Mouse (Mus musculus) v-Abl transformed pro-B cells (cell line): ENCODE measurements around the gene Dgki.

Experiments used
- in situ Hi-C, 2 experiments: fragments of 400-800 bp; cut with MboI; formaldehyde crosslinking; loops; one replicate each; pipeline ENCODE4 v1.15.1; 2025; ENCODE audit not compliant: unreplicated experiment in 2 of 2

Gene Dgki

GRCm38 (mm10) chr6:37158880-37159279 is 141.1 kb downstream of the Dgki start:
- in situ Hi-C loops = no loop called here

GRCm38 (mm10) chr6:37154051-37154450 is 145.9 kb downstream of the Dgki start:
- in situ Hi-C loops = no loop called here

GRCm38 (mm10) chr6:37150483-37150882 is 149.5 kb downstream of the Dgki start:
- in situ Hi-C loops = no loop called here

GRCm38 (mm10) chr6:37150038-37150437 is 149.9 kb downstream of the Dgki start:
- in situ Hi-C loops = no loop called here

- in situ Hi-C loops = no loop called here
These were observed 150.8 kb downstream of the Dgki start for GRCm38 (mm10) chr6:37149196-37149595.

GRCm38 (mm10) chr6:37147431-37148022 is 152.5 kb downstream of the Dgki start:
- in situ Hi-C loops = no loop called here

GRCm38 (mm10) chr6:37143867-37144163 is 156.2 kb downstream of the Dgki start:
- in situ Hi-C loops = no loop called here

GRCm38 (mm10) chr6:37142991-37143866 is 156.8 kb downstream of the Dgki start:
- in situ Hi-C loops = no loop called here

- in situ Hi-C loops = no loop called here
These were observed 161.2 kb downstream of the Dgki start for GRCm38 (mm10) chr6:37138816-37139215.

- in situ Hi-C loops = no loop called here
These were observed 168.7 kb downstream of the Dgki start for GRCm38 (mm10) chr6:37131257-37131656.

GRCm38 (mm10) chr6:37120417-37121154 is 179.4 kb downstream of the Dgki start:
- in situ Hi-C loops = loop anchor here in 1 of 2 experiments (25.0 kb wide), 1 partner anchor 992 kb away; the partner anchor contains the start of genes Atp6v0a4 and Tmem213

GRCm38 (mm10) chr6:37119205-37119604 is 180.8 kb downstream of the Dgki start:
- in situ Hi-C loops = loop anchor here in 1 of 2 experiments (25.0 kb wide), 1 partner anchor 993 kb away; the partner anchor contains the start of genes Atp6v0a4 and Tmem213

GRCm38 (mm10) chr6:37113048-37113447 is 186.9 kb downstream of the Dgki start:
- in situ Hi-C loops = loop anchor here in 1 of 2 experiments (25.0 kb wide), 1 partner anchor 999 kb away; the partner anchor contains the start of genes Atp6v0a4 and Tmem213

- in situ Hi-C loops = loop anchor here (10.0 to 25.0 kb wide), 2 partner anchors 959 to 1006 kb away; partner anchors contain the start of genes Atp6v0a4 (in 1 of the 2) and Tmem213 (in 1 of the 2)
These were observed 193.7 kb downstream of the Dgki start for GRCm38 (mm10) chr6:37106236-37106635.

- in situ Hi-C loops = loop anchor here (10.0 to 25.0 kb wide), 2 partner anchors 964 to 1012 kb away; partner anchors contain the start of genes Atp6v0a4 (in 1 of the 2) and Tmem213 (in 1 of the 2)
These were observed 199.6 kb downstream of the Dgki start for GRCm38 (mm10) chr6:37100413-37100812.

- in situ Hi-C loops = no loop called here
These were observed 202.4 kb downstream of the Dgki start for GRCm38 (mm10) chr6:37097356-37098155.

GRCm38 (mm10) chr6:37096840-37097305 is 203.1 kb downstream of the Dgki start:
- in situ Hi-C loops = no loop called here

- in situ Hi-C loops = no loop called here
These were observed 210.6 kb downstream of the Dgki start for GRCm38 (mm10) chr6:37089148-37090111.

- in situ Hi-C loops = no loop called here
These were observed 217.0 kb downstream of the Dgki start for GRCm38 (mm10) chr6:37082990-37083389.
